Mouse (Mus musculus) megakaryocyte, adult 5-6 weeks (primary cell): ENCODE measurements around the gene Trpm8. TPM values are rescaled to one million over a fixed set of nuclear protein-coding genes. Genes with fewer than 3 reads are reported as not detected.

ENCODE experiments used
- ATAC-seq: 2 replicates; pipeline ENCODE4 v1.8.0; 2016; ENCODE audit warnings: mild to moderate bottlenecking, inconsistent platforms; ENCODE audit not compliant: poor library complexity, severe bottlenecking
- total RNA-seq, 2 experiments: library from RNA; stranded (forward) in 1 of 2; stranded (reverse) in 1 of 2; fragments of 153-499, 151-499 nt in 1 of 2; fragments of 221-1000, 200-1000 nt in 1 of 2; gene quantifications; 2 replicates each; pipeline versions ENCODE4 v1.2.3 to v1.2.4; 2015 to 2017

Gene Trpm8
- total RNA-seq, 2 experiments from 2014 or later = not detected

DNA sequence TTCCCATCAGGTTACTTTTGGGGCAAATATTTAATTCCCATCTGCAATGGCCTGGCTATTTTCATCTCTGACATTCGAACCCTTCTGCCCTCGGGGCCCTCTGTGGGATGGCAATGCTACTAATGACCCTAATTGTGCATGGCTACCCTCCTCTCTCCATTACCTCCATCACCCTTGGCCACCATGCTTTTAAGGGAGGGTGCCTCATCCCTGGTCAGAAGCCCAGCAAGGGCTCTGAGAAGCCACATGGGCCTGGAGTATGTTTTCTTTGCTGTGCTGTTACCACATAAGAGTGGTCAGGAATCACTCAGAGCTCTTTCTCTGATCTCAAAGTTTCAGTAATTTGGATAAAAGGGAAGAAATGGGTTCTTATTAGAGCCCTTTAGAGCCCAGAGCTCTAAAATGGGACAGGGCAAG, 22.1 kb downstream of the Trpm8 start:
- no peak for ATAC-seq

DNA sequence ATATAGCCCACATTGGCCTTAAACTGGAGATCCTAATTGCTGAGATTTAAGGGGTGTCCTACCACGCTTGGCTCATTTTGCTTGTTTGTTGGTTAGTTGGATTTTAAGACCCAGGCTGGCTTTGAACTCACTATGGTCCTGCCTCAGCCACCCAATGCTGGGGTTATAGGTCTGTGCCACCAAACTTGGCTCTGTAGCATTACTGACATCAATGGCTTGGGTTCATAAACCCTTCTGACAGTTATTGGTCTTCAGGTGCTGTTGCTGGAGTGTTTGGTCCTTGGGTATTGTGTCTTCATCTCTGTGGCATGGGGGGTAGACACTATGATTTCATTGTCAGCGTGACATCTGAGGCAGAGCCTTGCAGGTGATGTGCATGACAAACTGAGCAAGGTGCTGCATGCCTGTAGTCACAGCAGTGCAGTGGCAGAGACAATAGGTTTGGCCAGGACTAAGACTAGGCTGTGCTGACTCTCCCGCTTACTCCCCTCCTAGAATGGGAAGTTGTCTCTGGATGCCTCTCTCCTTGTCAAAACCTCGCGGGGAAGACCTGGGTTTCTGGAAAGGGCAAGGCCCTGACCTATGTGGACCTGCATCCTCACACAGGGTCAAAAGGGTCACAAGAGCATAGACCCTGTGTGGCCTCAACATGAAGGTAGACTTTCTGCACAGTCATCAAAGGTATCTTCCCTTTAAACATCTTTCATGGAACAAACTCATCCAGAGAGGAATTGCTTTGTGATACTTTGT, 23.0 kb downstream of the Trpm8 start:
- ATAC-seq = no peak

DNA sequence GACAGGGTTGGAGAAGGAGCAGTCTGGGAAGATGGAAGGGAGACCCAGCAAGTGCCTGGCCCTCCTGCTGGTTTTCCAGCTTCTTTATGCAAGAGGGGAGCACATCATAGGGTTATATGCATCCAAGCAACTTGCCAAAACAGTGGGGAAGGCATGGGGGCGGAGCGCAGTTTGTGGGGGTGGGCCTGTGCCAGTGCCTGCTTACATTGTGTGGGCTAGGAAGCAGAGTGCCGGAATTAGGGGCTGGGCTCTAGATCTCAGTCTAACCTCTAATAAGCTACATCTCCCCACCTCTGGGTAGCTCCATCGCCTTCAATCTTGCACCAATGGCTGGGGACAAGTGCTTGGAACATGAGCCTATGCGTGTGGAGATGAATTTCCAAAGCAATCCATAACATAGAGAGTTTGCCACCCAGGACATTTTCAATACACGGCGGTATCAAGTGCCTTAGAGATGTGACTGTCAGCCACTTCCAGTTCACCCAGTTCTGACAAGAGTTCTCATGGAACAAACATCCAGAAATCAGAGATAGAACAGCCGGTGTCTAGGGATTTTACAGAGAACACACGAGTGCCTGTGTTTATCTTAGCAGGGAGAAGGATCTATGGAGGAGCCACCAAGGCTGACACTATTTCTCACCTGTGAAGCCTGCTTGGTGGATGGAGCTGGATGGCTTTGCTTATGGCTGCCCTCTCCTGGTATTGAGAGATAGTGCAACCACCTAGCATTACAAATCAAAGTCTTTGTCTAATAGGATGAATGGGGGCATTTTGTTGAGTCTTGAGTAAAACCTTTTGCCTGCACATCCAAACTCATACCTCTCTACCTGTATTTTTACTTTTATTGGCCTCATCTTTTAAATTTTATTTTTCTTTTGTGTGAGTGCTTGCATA, 23.9 kb downstream of the Trpm8 start:
- ATAC-seq = peak; percentile 29; the same call in 1 of the 2 replicates

DNA sequence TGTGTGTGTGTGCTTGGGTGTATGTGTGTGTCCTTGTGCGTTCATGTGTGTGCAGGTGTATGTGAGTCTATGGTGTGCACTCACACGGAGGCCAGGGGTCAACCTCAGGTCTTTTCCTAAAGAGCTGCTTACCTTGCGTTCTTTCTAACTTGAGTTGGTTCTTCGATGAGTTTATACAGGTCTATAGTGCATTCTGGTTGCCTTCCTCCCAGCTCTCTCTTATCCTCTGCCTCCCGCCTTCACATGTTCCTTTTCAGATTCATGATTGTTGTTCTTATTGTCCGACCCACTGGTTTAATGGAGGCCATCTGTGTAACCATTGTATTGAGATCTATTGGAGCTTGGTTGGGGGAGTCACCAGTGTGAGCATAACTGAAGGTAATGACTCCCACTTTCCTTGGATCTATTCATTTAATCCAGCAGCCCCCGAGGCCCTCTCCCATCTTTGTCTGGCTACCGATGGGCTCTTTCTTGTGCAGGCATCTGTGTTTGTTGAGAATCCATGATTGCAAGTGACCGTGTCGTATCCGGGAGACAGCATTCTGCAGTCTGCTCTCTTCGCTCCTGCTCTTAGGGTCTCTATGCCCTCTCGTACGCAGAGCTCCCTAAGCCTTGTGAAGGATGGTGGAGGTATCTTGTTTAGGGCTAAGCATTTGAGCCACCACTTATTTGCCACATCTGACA, 24.7 kb downstream of the Trpm8 start:
- ATAC-seq = no peak

DNA sequence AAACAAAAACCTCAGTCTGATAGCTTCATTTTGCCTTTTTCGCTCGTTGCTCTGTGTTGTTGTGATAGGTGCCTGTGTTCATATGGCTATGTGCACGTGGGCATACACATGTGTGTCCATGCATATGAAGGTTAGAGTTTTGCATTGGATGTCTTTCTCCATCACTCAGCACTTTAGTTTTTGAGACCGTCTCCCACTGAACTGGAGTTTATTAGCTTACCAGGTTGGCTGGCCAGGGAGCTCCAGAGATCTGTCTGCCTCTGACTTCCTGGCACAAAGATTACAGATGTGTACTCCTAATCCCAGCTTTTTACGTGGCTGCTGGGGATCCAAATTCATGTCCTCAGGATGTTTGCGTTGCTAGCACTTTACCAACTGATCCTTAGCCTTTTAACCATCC, 26.3 kb downstream of the Trpm8 start:
- no peak for ATAC-seq

DNA sequence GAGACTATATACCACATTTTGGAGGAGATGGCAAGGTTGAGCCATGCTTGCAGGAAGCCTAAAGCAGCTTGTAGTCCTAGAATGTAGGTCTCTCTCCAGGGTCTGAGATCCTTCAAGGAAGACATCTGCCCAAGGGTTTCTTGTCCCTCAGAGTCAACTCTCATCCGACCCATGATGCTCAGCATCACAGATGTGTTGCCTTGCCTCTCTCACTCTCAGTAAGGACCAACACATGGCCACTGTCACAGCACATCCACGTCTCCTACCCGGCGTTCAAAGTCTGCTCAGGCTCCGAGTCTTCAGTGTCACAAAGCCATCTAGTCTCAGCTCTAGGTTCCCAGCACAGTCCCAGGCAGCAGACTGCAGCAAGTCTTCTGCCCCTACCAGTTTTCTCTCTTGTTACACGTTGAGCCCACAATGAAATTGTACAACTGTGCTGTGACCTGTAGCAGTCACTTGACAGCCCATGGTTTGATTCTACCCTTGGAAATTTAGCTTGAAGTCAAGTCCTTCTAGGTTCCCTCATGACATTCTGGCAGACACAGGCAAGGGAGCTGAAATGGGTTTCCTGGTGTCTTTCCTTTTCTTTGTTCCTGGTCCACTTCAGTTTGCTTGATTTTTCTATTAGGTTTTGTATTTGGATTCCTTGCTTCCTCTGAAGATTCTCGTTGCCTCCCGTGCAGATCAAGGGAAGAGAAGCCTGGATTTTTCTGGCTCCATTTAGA, 27.0 kb downstream of the Trpm8 start:
- ATAC-seq = no peak

DNA sequence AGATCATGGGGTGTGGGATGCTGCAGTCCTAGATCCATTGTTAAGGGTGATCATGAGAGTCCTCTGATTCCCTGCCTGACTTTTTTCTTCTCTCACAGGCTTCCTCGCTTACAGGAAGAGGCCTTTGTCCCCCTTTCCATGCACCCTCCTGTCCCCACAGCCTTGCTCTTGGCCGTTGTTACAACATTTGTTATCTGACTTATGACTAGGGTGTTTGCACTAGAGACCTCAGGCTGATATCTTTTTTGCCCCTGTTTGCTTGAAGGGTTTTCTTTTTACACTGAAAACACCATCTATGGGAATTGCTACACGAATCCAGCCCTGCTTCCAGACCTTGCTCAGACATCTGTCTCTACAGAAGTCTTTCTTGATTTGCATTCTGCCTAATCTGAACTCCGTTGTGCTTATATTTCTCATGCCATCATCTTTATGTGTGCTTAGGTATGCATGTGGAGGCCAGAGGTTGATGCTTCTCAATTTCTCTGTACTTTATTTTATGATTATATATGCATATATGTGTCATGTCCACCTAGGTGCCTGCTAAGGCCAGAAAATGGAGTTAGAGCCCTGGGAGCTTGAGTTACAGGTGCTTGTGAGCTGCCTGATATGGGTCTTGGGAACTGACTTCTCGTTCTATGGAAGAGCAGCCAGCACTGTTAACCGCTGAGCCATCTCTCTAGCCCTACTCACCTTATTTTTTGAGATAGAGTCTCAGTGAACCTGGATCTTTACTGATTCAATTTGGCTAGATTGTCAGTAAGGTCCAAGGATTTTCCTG, 27.7 kb downstream of the Trpm8 start:
- ATAC-seq = no peak

DNA sequence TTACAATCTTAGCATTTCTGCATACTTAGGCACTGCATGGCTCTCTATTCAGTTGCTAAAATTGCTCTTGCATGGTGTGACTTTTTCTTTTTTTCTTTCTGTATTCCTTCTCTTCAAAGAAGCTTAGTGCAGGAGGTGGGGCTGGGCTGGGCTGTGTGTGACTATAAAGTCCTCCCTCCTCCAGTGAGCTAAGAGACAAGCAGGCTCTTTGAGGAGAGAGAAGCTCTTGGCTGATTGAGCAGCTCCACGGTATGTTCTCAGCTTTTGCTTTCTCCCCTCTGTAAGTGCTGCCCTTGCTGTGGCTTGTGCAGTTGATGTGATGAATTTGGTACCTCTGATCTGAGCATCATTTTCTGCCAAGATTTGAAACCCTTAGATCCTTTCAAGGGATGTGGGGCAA, 29.1 kb downstream of the Trpm8 start:
- no peak for ATAC-seq

DNA sequence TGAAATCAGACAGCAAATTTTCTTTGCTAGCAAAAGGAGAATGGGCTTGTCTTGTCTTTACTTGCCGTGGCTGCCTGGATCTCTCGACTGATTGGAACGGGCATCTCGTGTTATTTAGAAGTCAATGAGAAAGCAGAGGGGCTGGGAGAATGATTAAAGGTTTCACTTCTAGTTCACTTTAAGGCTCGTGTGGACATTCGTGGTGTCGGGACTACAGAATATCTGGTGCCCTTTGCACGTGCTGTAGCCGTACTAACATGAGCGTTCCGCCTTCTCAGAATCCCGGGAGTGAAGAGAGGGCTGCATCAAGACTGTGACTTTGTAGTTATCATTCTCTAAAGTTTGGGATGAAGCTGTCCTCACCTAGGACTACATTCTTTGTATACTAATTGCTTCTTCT, 29.7 kb downstream of the Trpm8 start:
- no peak for ATAC-seq

DNA sequence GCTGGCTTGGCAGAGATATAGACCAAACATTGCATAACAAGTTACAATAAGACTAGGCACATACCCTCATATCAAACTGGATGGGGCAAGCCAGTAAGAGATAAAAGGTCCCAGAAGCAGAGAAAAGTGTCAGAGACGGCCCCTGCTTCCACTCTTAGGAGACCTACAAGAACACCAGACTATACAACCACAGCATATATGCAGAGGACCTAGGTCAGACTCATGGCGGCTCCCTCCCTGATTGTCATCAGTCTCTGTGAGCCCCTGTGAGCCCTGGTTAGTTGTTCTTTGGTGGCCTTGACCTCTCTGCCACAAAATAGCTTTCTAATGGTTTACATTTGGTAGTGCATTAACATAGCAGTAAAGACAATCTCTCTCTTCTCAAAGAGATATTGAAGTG, 31.6 kb downstream of the Trpm8 start:
- ATAC-seq = no peak

DNA sequence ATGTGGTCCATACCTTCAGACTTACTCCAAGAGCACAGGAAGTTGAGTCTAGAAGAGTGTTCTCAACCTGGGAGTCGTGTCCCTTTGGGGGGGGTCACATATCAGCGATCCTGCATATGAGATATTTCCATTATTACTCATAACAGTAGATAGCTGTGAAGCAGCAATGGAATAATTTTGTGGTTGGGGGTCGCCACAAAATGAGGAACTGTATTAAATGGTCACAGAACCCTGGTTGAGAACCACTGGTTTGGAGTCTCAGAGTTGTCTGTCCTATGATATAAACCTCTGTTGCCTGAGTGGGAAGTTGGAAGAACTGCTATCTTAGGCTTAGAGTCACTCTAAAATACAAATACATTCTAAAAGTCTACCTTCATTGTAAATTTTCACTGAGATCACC, 32.4 kb downstream of the Trpm8 start:
- 0 out of 2 replicates have a peak, but pooled peaks have one; percentile 6 for ATAC-seq

DNA sequence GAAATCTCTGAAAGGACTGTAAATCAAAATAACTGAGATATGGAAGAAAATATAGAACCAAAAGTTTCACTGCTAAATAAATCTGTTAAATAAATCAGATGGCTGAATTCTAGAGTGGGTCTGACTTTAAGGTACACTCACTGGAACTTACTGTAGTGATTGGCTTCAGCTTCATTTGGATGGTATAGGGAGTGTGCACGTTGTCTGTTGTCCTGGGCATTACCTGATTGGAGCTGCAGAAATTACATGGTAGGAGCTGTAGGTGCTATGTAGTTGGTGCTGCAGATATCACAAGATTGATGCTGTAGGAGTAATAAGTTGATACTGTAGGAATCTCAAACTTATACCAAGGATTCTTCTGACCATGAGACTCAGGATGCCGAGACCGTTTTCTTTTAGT, 32.9 kb downstream of the Trpm8 start:
- ATAC-seq = no peak

DNA sequence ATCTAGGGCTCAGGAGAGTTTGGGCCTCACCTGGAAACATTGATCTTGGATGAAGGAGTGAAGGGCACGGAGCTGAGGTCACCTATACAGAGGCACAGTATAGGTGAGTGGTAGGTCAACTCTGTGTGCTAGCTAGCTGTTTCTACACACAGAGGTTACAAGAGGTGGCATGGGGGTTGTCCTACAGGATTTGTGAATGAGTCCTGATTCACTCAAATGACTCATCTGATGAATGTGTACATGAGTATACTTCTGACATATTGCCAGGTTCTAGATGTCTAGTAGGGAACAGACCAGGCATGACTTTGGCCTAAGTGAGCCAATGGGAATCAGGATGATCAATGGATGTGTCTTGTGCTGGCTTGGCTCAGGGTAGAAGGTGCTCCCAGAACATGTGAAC, 39.8 kb downstream of the Trpm8 start:
- no peak for ATAC-seq

DNA sequence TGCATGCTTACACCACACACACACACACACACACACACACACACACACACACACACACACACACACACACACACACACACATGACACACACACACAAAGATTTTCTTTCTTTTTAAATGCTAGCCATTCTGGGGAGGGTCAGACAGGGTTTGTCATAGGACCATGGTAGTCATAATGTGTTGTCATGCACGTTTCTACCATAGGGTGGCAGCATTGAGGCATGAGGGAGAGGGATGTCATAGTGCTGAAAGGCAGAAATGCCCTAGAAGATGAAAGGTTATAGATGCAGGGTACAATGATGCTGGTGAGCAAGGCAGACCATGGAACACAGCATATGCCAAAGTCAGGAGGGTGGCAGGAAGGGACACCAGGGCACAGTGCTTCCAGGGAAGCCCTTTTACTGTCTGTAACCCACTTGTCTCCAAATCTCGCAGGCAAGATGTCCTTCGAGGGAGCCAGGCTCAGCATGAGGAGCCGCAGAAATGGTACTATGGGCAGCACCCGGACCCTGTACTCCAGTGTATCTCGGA, 41.1 kb downstream of the Trpm8 start:
- ATAC-seq = peak; percentile 56; the same call in 1 of the 2 replicates

DNA sequence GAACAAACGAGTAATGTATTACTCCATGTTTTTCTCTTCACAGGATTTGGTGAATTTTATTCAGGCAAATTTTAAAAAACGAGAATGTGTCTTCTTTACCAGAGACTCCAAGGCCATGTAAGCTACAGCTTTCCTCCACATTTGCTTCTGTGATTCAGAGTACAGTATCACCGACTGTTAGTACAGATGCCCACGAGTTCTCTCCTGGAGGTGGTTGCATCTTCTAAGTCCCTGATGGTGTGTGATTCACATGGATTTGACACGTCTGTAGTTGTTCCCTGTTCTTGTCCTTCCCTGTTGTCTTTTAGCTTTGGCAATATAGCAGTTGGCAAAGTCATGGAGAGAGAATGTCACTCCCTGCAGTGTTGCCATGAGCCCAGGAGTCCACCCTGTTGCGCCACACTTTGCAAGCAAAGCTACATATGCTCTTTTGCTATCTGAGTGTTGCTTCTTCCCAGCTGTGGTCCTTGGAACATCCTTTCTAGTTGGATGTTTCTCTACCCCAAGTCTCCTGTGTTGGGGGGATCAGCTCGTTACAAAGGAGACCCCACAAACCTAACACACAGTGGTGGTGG, 43.4 kb downstream of the Trpm8 start:
- no peak for ATAC-seq

DNA sequence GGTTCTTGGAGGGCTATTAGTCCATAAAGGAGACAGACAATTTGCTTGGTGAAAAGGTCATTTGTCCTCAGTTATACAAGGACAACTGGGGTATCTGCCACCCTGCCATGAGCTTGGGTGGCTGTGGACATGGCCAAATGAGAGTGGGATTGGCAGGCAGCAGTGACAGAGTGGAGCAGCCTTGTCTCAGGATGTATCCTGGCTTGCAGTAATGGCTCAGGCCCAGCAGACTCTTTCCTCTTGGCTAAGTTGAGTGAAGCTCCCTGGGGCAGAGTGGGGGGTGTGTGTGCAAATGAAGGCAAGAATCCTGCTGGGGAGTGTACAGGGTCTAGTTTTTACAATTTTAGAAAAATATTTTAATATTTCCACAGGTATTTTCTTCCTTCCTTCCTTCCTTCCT, 44.7 kb downstream of the Trpm8 start:
- ATAC-seq = no peak

DNA sequence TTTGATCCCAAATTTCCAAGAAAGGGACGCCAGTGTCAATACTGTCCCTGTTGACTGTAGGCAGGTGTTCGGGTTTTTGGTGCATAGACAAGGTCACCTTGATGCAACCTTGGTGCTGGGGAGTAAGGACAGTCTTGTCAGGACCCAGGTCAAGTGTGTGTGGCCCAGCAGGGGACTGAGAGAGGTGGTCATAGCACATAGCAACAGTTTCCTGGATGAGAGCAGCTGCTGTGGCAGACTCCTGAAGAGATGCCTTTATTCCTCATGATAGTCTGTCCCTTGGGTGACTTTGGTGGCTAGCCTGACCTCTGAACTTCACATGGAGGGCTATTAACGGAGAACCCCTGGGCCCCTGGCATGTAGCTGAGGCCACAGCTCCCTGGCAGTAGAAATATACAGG, 45.6 kb downstream of the Trpm8 start:
- ATAC-seq = no peak

DNA sequence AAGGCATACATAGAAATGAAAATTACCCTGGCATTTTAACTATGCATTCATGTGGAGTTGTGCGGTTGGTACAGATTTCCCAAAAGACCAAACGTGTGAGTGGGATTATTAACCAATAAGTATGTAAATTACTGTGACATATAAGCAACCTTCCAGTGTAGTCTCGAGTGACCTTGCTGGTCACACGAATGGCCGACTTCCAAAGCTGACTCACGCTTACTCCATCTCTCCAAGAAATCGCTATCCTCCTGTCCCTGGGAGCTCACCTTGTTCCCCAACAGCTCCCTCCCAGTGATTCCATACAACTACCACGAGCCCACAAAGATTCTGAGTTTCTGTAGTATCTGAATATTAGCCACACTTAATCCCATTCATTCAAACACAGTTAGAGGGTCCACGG, 62.0 kb downstream of the Trpm8 start:
- ATAC-seq = no peak

DNA sequence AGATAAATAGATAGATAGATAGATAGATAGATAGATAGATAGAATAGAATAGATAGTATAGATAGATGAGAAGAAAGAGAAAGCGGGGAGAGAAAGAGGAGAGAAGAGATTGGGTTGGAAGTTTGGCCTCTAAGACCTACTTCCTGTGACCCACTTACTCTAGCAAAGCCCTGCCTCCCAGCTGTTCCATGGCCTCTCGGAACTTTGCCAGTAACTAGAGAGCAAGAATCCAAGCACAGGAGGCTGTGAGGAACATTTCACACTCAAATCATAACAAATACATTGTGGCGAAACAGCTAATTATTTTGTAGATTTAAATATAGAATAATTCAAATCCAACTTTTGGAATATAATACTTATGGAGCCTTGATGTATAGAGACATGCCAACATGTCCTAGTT, 65.2 kb downstream of the Trpm8 start:
- no peak for ATAC-seq
